Mouse (Mus musculus) stomach, embryonic 14.5 days (tissue): ENCODE data around the gene Dpf1. TPM values are rescaled to one million over a fixed set of nuclear protein-coding genes. Genes with fewer than 3 reads are reported as not detected.
A peak's percentile ranks its signal among the peaks of the same experiment; 100 is the strongest.

Source experiments
- ATAC-seq: fragments of 200-750 bp; cut with Nextera tagmentation; 2 replicates; pipeline ENCODE4 v1.8.0; 2017; ENCODE audit warnings: low read depth, moderate TSS enrichment; ENCODE audit not compliant: insufficient number of reproducible peaks, insufficient read depth, low FRiP score
- H3K27ac ChIP-seq: fragments of 300-500 bp; sonication (generic); 2 replicates; pipeline ENCODE4 v1.5.1; 2014; ENCODE audit warnings: mild to moderate bottlenecking, low read length, moderate library complexity, mixed read lengths
- H3K27me3 ChIP-seq: fragments of 300-500 bp; sonication (generic); 2 replicates; pipeline ENCODE4 v1.6.1; 2014; ENCODE audit warnings: low read length, control low read depth, mixed read lengths; ENCODE audit not compliant: control insufficient read depth, insufficient read depth
- H3K36me3 ChIP-seq: fragments of 300-500 bp; sonication (generic); 2 replicates; pipeline ENCODE4 v1.6.1; 2014; ENCODE audit warnings: mild to moderate bottlenecking, control low read depth, low read length, moderate library complexity, mixed read lengths; ENCODE audit not compliant: control insufficient read depth, insufficient read depth
- H3K4me1 ChIP-seq: fragments of 300-500 bp; sonication (generic); 2 replicates; pipeline ENCODE4 v1.6.1; 2014; ENCODE audit warnings: low read length, control low read depth, mixed read lengths; ENCODE audit not compliant: control insufficient read depth, insufficient read depth
- H3K4me2 ChIP-seq: fragments of 300-500 bp; sonication (generic); replicated peaks from 2 replicates; pipeline ENCODE4 v1.6.1; 2014; ENCODE audit warnings: low read depth, low read length, control low read depth
- H3K4me3 ChIP-seq: fragments of 300-500 bp; sonication (generic); 2 replicates; pipeline ENCODE4 v1.5.1; 2014; ENCODE audit warnings: low read depth, low read length, control low read depth
- H3K9ac ChIP-seq: fragments of 300-500 bp; sonication (generic); replicated peaks from 2 replicates; pipeline ENCODE4 v1.6.1; 2014; ENCODE audit warnings: low read depth, mild to moderate bottlenecking, control low read depth, low read length, moderate library complexity, mixed read lengths
- H3K9me3 ChIP-seq: fragments of 300-500 bp; sonication (generic); 2 replicates; pipeline ENCODE4 v1.6.1; 2016; ENCODE audit warnings: low read depth, low read length, control low read depth; ENCODE audit not compliant: control insufficient read depth
- WGBS: fragments of 180-500 bp; shearing (Covaris S2); extraction: QIAGEN DNeasy Blood & Tissue Kit; methylation state at CpG from one replicate; pipeline ENCODE4 v1.1.7; 2014; 5-methylcytosine and 5-hydroxymethylcytosine counted together
- polyA plus RNA-seq: library from polyadenylated mRNA; unstranded; fragments of >200 nt; fragmentation: Nextera tagmentation; extraction: Ambion mirVana; gene quantifications from 2 replicates; pipeline ENCODE4 v1.2.1, GENCODE M21; 2014

The Dpf1 gene
- polyA plus RNA-seq, 1 experiment from 2014 or later, result 6.0 TPM

GRCm38 (mm10) chr7:29291616-29292457 is 11.9 kb upstream of the Dpf1 start:
- Histone ChIP-seq H3K4me3 (peak overlapping the region; percentile 17), H3K9me3 (no peaks in the 10 kb centered on the region), H3K9ac (no peak overlapping the region), H3K27me3 (no peaks in the 10 kb centered on the region), H3K36me3 (no peaks in the 10 kb centered on the region), H3K4me1 (peaks cover 36% of the 10 kb centered on the region), H3K4me2 (peak overlapping the region; percentile 82), H3K27ac (peak overlapping the region; percentile 90)
- 14% methylated on average over 7 of the region's 7 CpGs for WGBS
- peak; percentile 23; the same call in 1 of the 2 replicates for ATAC-seq

- Histone ChIP-seq H3K4me1 (peaks cover 36% of the 10 kb centered on the region), H3K36me3 (no peaks in the 10 kb centered on the region), H3K9ac (no peak overlapping the region), H3K9me3 (no peaks in the 10 kb centered on the region), H3K4me3 (no peak overlapping the region), H3K27me3 (no peaks in the 10 kb centered on the region), H3K4me2 (peak overlapping the region; percentile 22; the same call in 1 of the 2 replicates), H3K27ac (peak overlapping the region; percentile 82)
- ATAC-seq, result no peak
- WGBS, result 18% methylated on average over 8 of the region's 8 CpGs
Measured at GRCm38 (mm10) chr7:29292458-29293098, 11.2 kb upstream of the Dpf1 start.

GRCm38 (mm10) chr7:29293131-29294065 is 10.4 kb upstream of the Dpf1 start:
- Histone ChIP-seq H3K4me1 (peaks cover 36% of the 10 kb centered on the region), H3K9ac (no peak overlapping the region), H3K4me2 (0 out of 2 replicates have a peak overlapping the region, but pooled peaks have one; percentile 12)

GRCm38 (mm10) chr7:29294111-29294761 is 9.5 kb upstream of the Dpf1 start:
- Histone ChIP-seq H3K27me3 (no peaks in the 10 kb centered on the region), H3K36me3 (no peaks in the 10 kb centered on the region), H3K4me1 (peaks cover 36% of the 10 kb centered on the region), H3K9ac (no peak overlapping the region), H3K27ac (no peak overlapping the region), H3K4me3 (no peak overlapping the region), H3K9me3 (no peaks in the 10 kb centered on the region), H3K4me2 (no peak overlapping the region)
- no peak for ATAC-seq
- 73% methylated on average over 13 of the region's 13 CpGs for WGBS

More at GRCm38 (mm10) chr7:29293131-29294065, 10.4 kb upstream of the Dpf1 start:
- Histone ChIP-seq H3K36me3 (no peaks in the 10 kb centered on the region), H3K27me3 (no peaks in the 10 kb centered on the region), H3K27ac (peak overlapping the region; percentile 82), H3K9me3 (no peaks in the 10 kb centered on the region), H3K4me3 (no peak overlapping the region)
- 29% methylated on average over 19 of the region's 19 CpGs for WGBS
- ATAC-seq, result no peak

GRCm38 (mm10) chr7:29295861-29296647 is 7.7 kb upstream of the Dpf1 start:
- H3K27me3 ChIP-seq, result no peaks in the 10 kb centered on the region
- 73% methylated on average over 24 of the region's 24 CpGs for WGBS
- no peak overlapping the region for H3K27ac ChIP-seq
- no peak overlapping the region for H3K4me2 ChIP-seq
- peaks cover 25% of the 10 kb centered on the region for H3K4me1 ChIP-seq
- H3K36me3 ChIP-seq, result no peaks in the 10 kb centered on the region
- no peak overlapping the region for H3K4me3 ChIP-seq
- no peak for ATAC-seq
- no peak overlapping the region for H3K9ac ChIP-seq
- H3K9me3 ChIP-seq, result no peaks in the 10 kb centered on the region

GRCm38 (mm10) chr7:29296998-29297397 is 6.8 kb upstream of the Dpf1 start:
- WGBS, result 9% methylated on average over 10 of the region's 10 CpGs
- H3K4me3 ChIP-seq, result no peak overlapping the region
- ATAC-seq, result no peak

GRCm38 (mm10) chr7:29301127-29301566 is 2.6 kb upstream of the Dpf1 start:
- H3K36me3 ChIP-seq, result no peaks in the 10 kb centered on the region
- no peak overlapping the region for H3K4me3 ChIP-seq
- no peak overlapping the region for H3K9ac ChIP-seq
- H3K9me3 ChIP-seq, result no peaks in the 10 kb centered on the region
- WGBS, result 1% methylated on average over 7 of the region's 7 CpGs
- peaks cover 12% of the 10 kb centered on the region for H3K4me1 ChIP-seq
- ATAC-seq, result no peak
- H3K27me3 ChIP-seq, result no peaks in the 10 kb centered on the region
- H3K27ac ChIP-seq, result no peak overlapping the region
- no peak overlapping the region for H3K4me2 ChIP-seq

More at GRCm38 (mm10) chr7:29296998-29297397, 6.8 kb upstream of the Dpf1 start:
- Histone ChIP-seq H3K36me3 (no peaks in the 10 kb centered on the region), H3K9me3 (no peaks in the 10 kb centered on the region), H3K27ac (no peak overlapping the region), H3K4me1 (peaks cover 17% of the 10 kb centered on the region), H3K27me3 (no peaks in the 10 kb centered on the region), H3K4me2 (no peak overlapping the region), H3K9ac (no peak overlapping the region)
